Mouse (Mus musculus) layer of hippocampus, adult 2 months (tissue): ENCODE measurements at regions not wholly inside any gene's neighbourhood (a gene's known extent, or its start where the extent isn't known, plus 50 kb on each side); places are given as distances from the start of the nearest gene placed in this dataset.

ENCODE experiments used
- DNase-seq, 2 experiments: peaks; one replicate each; pipeline ENCODE4 v3.0.0; 2022; ENCODE audit warnings: low spot score in 2 of 2
- H3K27ac ChIP-seq: fragments of 200-600 bp; 2 replicates; pipeline ENCODE4 v1.8.1; 2022
- H3K4me3 ChIP-seq: fragments of 200-600 bp; 2 replicates; pipeline ENCODE4 v1.8.1; 2022; ENCODE audit warnings: mild to moderate bottlenecking
- CTCF ChIP-seq: fragments of 200-600 bp; conservative IDR thresholded peaks from 2 replicates; pipeline ENCODE4 v1.8.1; 2022; ENCODE audit warnings: antibody characterized with exemption, mild to moderate bottlenecking, moderate library complexity

- Histone ChIP-seq H3K4me3 (no peak overlapping the region), H3K27ac (no peak overlapping the region)
- no peak for DNase-seq
- TF ChIP-seq CTCF = no peak
These were observed 156.6 kb upstream of the Tex13c2 start for GRCm38 (mm10) chrX:42332906-42333305.

GRCm38 (mm10) chrX:42333631-42334030 lies 155.9 kb upstream of the Tex13c2 start:
- DNase-seq = no peak
- no peak for TF ChIP-seq CTCF
- Histone ChIP-seq H3K27ac (no peak overlapping the region), H3K4me3 (no peak overlapping the region)

GRCm38 (mm10) chrX:42334794-42335193 lies 154.7 kb upstream of the Tex13c2 start:
- no peak for DNase-seq
- TF ChIP-seq CTCF = peak; percentile 15; the same call in 1 of the 2 replicates
- Histone ChIP-seq H3K27ac (no peak overlapping the region), H3K4me3 (no peak overlapping the region)

- no peak overlapping the region for H3K4me3 ChIP-seq
- TF ChIP-seq CTCF = no peak
- DNase-seq = no peak
- no peak overlapping the region for H3K27ac ChIP-seq
These were observed 152.7 kb upstream of the Tex13c2 start for GRCm38 (mm10) chrX:42336772-42337171.

- H3K27ac ChIP-seq = no peak overlapping the region
- no peak for DNase-seq
- TF ChIP-seq CTCF = no peak
- no peak overlapping the region for H3K4me3 ChIP-seq
These were observed 147.1 kb upstream of the Tex13c2 start for GRCm38 (mm10) chrX:42342362-42342761.

GRCm38 (mm10) chrX:42342951-42343879 lies 146.3 kb upstream of the Tex13c2 start:
- no peak for TF ChIP-seq CTCF
- H3K27ac ChIP-seq = no peak overlapping the region
- H3K4me3 ChIP-seq = peak overlapping the region; percentile 20; the same call in 1 of the 2 replicates
- no peak for DNase-seq

- Histone ChIP-seq H3K4me3 (no peak overlapping the region), H3K27ac (no peak overlapping the region)
- no peak for DNase-seq
- no peak for TF ChIP-seq CTCF
These were observed 136.8 kb upstream of the Tex13c2 start for GRCm38 (mm10) chrX:42352610-42353254.

- TF ChIP-seq CTCF = no peak
- no peak for DNase-seq
- no peak overlapping the region for H3K4me3 ChIP-seq
- H3K27ac ChIP-seq = no peak overlapping the region
These were observed 129.9 kb upstream of the Tex13c2 start for GRCm38 (mm10) chrX:42359381-42360172.

- Histone ChIP-seq H3K4me3 (peak overlapping the region; percentile 45), H3K27ac (no peak overlapping the region)
- DNase-seq = no peak
- TF ChIP-seq CTCF = peak; percentile 53
These were observed 129.1 kb upstream of the Tex13c2 start for GRCm38 (mm10) chrX:42360173-42360931.

GRCm38 (mm10) chrX:42360973-42361372 lies 128.5 kb upstream of the Tex13c2 start:
- no peak for TF ChIP-seq CTCF
- peak overlapping the region; percentile 45 for H3K4me3 ChIP-seq
- no peak for DNase-seq
- H3K27ac ChIP-seq = no peak overlapping the region

- H3K4me3 ChIP-seq = peak overlapping the region; percentile 45; the same call in 1 of the 2 replicates
- TF ChIP-seq CTCF = no peak
- DNase-seq = no peak
- no peak overlapping the region for H3K27ac ChIP-seq
These were observed 128.0 kb upstream of the Tex13c2 start for GRCm38 (mm10) chrX:42361400-42362028.

GRCm38 (mm10) chrX:42364137-42364536 lies 125.4 kb upstream of the Tex13c2 start:
- DNase-seq = no peak
- TF ChIP-seq CTCF = no peak
- Histone ChIP-seq H3K27ac (no peak overlapping the region), H3K4me3 (no peak overlapping the region)
